Mouse (Mus musculus) gastrocnemius, postnatal 10 days (tissue): ENCODE measurements around the gene Arhgap32. TPM values are rescaled to one million over a fixed set of nuclear protein-coding genes. Genes with fewer than 3 reads are reported as not detected.

Source experiments
- DNase-seq: peaks from one replicate; pipeline ENCODE4 v3.0.0; 2021; ENCODE audit warnings: mixed read lengths
- microRNA-seq, 2 experiments: library from miRNA; unstranded; fragments of <30 nt; microRNA quantifications; one replicate each; pipeline ENCODE4 v1.2.0; 2021
- total RNA-seq, 2 experiments: library from RNA; stranded (reverse); gene quantifications; 2 replicates each; pipeline ENCODE4 v1.2.3; 2021

Gene Arhgap32
- total RNA-seq, 2 experiments from 2014 or later: 23.4 to 29.5 TPM

- DNase-seq: no peak
These were observed 137.8 kb downstream of the Arhgap32 start for GRCm38 (mm10) chr9:32253721-32254120.

GRCm38 (mm10) chr9:32257365-32257764, 141.4 kb downstream of the Arhgap32 start:
- DNase-seq: no peak

- no peak for DNase-seq
These were observed 141.9 kb downstream of the Arhgap32 start for GRCm38 (mm10) chr9:32257882-32258281.

GRCm38 (mm10) chr9:32271896-32272444, 156.0 kb downstream of the Arhgap32 start:
- DNase-seq: peak; percentile 57

- DNase-seq: no peak
These were observed 162.1 kb downstream of the Arhgap32 start for GRCm38 (mm10) chr9:32278052-32278451.

GRCm38 (mm10) chr9:32279789-32280188, 163.9 kb downstream of the Arhgap32 start:
- no peak for DNase-seq

- no peak for DNase-seq
These were observed 164.5 kb downstream of the Arhgap32 start for GRCm38 (mm10) chr9:32280456-32280855.

- no peak for DNase-seq
These were observed 167.7 kb downstream of the Arhgap32 start for GRCm38 (mm10) chr9:32283591-32283990.

GRCm38 (mm10) chr9:32291618-32292017, 175.7 kb downstream of the Arhgap32 start:
- no peak for DNase-seq

GRCm38 (mm10) chr9:32292686-32293085, 176.8 kb downstream of the Arhgap32 start:
- no peak for DNase-seq

- no peak for DNase-seq
These were observed 179.3 kb downstream of the Arhgap32 start for GRCm38 (mm10) chr9:32295061-32295800.

GRCm38 (mm10) chr9:32302501-32303150, 186.7 kb downstream of the Arhgap32 start:
- no peak for DNase-seq

GRCm38 (mm10) chr9:32311786-32312185, 195.8 kb downstream of the Arhgap32 start:
- no peak for DNase-seq

- DNase-seq: no peak
These were observed 196.3 kb downstream of the Arhgap32 start for GRCm38 (mm10) chr9:32312208-32312607.

- DNase-seq: no peak
These were observed 198.1 kb downstream of the Arhgap32 start for GRCm38 (mm10) chr9:32314071-32314470.

- DNase-seq: no peak
These were observed 200.1 kb downstream of the Arhgap32 start for GRCm38 (mm10) chr9:32315999-32316398.

Small RNA genes within 50 kb of the gene (microRNA-seq; reads per million reads assigned to microRNA genes)
- gene Gm44453: 0 reads per million in 2 experiments

Other genes with a start within 250 kb of the Arhgap32 start
- gene Barx2, start 202.7 kb upstream of the Arhgap32 start, total RNA-seq: 10 to 100 TPM; 10.5 to 10.7 TPM
- gene Kcnj5, start 228.2 kb downstream of the Arhgap32 start, total RNA-seq: under 1 TPM in 1 of 2 experiments, not detected in 1; 0.09 TPM